Mouse (Mus musculus): ENCODE results near the gene Alox8. TPM values are rescaled to one million over a fixed set of nuclear protein-coding genes. Genes with fewer than 3 reads are reported as not detected.

Alox8 gene
- polyA plus RNA-seq, 1 experiment from 2014 or later, result 1.7 TPM

DNA sequence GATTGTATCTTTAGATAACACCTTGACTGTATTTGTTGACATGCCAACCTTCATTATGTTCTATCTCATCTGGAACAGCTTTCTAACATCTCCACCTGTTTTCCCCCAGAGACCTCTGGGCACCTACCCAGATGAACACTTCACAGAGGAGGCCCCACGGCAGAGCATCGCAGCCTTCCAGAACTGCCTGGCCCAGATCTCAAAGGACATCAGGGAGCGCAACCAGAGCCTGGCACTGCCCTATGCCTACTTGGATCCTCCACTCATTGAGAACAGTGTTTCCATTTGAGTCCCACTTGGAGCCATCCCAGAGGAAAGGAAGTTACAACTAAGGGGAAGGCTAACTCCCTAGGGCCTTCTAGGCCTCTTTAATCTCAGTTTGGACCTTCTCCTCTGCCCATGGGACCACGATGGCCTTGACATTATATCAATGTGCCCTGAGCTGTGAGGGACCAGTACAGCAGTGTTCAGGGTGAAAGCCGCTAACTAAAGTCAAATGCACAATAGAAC, 49.1 kb downstream of the Alox8 start:
- ATAC-seq (replicated peaks; ENCODE audit: extremely low read depth, insufficient read depth, low FRiP score), result no peak
- H3K9ac ChIP-seq (ENCODE audit: low read length), result no peak overlapping the region
- H3K4me3 ChIP-seq (ENCODE audit: low read length), result no peak overlapping the region
- H3K36me3 ChIP-seq (ENCODE audit: control insufficient read depth, insufficient read depth), result no peaks in the 10 kb centered on the region
- H3K4me2 ChIP-seq (ENCODE audit: low read depth, low read length), result no peak overlapping the region
- H3K9me3 ChIP-seq (replicated peaks; ENCODE audit: control insufficient read depth, low read length), result no peaks in the 10 kb centered on the region
- no peaks in the 10 kb centered on the region for H3K27me3 ChIP-seq (ENCODE audit: control insufficient read depth, insufficient read depth, low read length)
- no peak overlapping the region for H3K27ac ChIP-seq (ENCODE audit: low read length)
- 89% methylated on average over 5 of the region's 5 CpGs for WGBS
- H3K4me1 ChIP-seq (ENCODE audit: control insufficient read depth, insufficient read depth, low read length), result no peaks in the 10 kb centered on the region

DNA sequence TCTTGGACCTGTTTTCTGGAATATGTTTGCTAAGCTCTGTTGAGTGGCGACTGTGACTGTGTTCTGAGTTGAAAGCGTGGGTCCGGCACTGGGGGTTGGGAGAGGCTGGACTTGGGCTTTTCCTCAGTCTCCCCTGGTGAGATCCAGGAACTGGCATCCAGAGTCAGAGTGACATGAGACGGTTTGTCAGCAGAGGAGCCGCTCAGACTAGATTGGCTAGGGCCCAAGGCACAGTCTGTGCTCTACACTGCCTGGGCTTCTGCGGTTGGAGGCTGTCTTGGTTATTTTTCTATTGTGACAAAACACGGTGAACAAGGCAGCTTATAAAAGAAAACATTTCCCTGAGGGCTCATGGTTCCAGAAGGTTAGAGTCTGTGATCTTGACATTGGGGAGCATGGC, 50.1 kb downstream of the Alox8 start:
- ATAC-seq (replicated peaks; ENCODE audit: extremely low read depth, insufficient read depth, low FRiP score), result no peak
- Histone ChIP-seq H3K36me3 (ENCODE audit: control insufficient read depth, insufficient read depth) (no peaks in the 10 kb centered on the region), H3K9ac (ENCODE audit: low read length) (no peak overlapping the region), H3K27me3 (ENCODE audit: control insufficient read depth, insufficient read depth, low read length) (no peaks in the 10 kb centered on the region), H3K27ac (ENCODE audit: low read length) (no peak overlapping the region), H3K4me1 (ENCODE audit: control insufficient read depth, insufficient read depth, low read length) (no peaks in the 10 kb centered on the region), H3K4me2 (ENCODE audit: low read depth, low read length) (no peak overlapping the region), H3K9me3 (replicated peaks; ENCODE audit: control insufficient read depth, low read length) (no peaks in the 10 kb centered on the region), H3K4me3 (ENCODE audit: low read length) (no peak overlapping the region)
- WGBS, result 58% methylated on average over 7 of the region's 7 CpGs

- no peaks in the 10 kb centered on the region for H3K9me3 ChIP-seq (replicated peaks; ENCODE audit: control insufficient read depth, low read length)
- no peak overlapping the region for H3K4me3 ChIP-seq (ENCODE audit: low read length)
- ATAC-seq (replicated peaks; ENCODE audit: extremely low read depth, insufficient read depth, low FRiP score), result no peak
- no peaks in the 10 kb centered on the region for H3K27me3 ChIP-seq (ENCODE audit: control insufficient read depth, insufficient read depth, low read length)
- WGBS, result 90% methylated on average over 6 of the region's 6 CpGs
- no peak overlapping the region for H3K4me2 ChIP-seq (ENCODE audit: low read depth, low read length)
- H3K9ac ChIP-seq (ENCODE audit: low read length), result no peak overlapping the region
- H3K4me1 ChIP-seq (ENCODE audit: control insufficient read depth, insufficient read depth, low read length), result peaks cover 4% of the 10 kb centered on the region; the same call in 1 of the 2 replicates
- H3K36me3 ChIP-seq (ENCODE audit: control insufficient read depth, insufficient read depth), result no peaks in the 10 kb centered on the region
- no peak overlapping the region for H3K27ac ChIP-seq (ENCODE audit: low read length)
Measured at GRCm38 (mm10) chr11:69135361-69135760, 62.3 kb downstream of the Alox8 start.

GRCm38 (mm10) chr11:69134622-69134968, 63.0 kb downstream of the Alox8 start:
- Histone ChIP-seq H3K27me3 (ENCODE audit: control insufficient read depth, insufficient read depth, low read length) (no peaks in the 10 kb centered on the region), H3K27ac (ENCODE audit: low read length) (no peak overlapping the region), H3K4me1 (ENCODE audit: control insufficient read depth, insufficient read depth, low read length) (peaks cover 4% of the 10 kb centered on the region; the same call in 1 of the 2 replicates), H3K36me3 (ENCODE audit: control insufficient read depth, insufficient read depth) (no peaks in the 10 kb centered on the region), H3K4me2 (ENCODE audit: low read depth, low read length) (peak overlapping the region; percentile 79), H3K4me3 (ENCODE audit: low read length) (peak overlapping the region; percentile 44), H3K9ac (ENCODE audit: low read length) (peak overlapping the region; percentile 18), H3K9me3 (replicated peaks; ENCODE audit: control insufficient read depth, low read length) (no peaks in the 10 kb centered on the region)
- WGBS, result 41% methylated on average over 8 of the region's 8 CpGs
- peak; percentile 14; the same call in 1 of the 2 replicates for ATAC-seq (replicated peaks; ENCODE audit: extremely low read depth, insufficient read depth, low FRiP score)

Other genes starting within 250 kb of the Alox8 start
- 13.1 and 15.4 TPM in 2 replicates for gene Arhgef15, start 240.4 kb downstream of the Alox8 start, polyA plus RNA-seq (2015; fragmentation: Nextera tagmentation; extraction: Ambion mirVana)
- gene Slc25a35, start 229.7 kb downstream of the Alox8 start, polyA plus RNA-seq (2015; fragmentation: Nextera tagmentation; extraction: Ambion mirVana), result 1.7 and 2.2 TPM in 2 replicates
- gene Rangrf, start 222.7 kb downstream of the Alox8 start, polyA plus RNA-seq (2015; fragmentation: Nextera tagmentation; extraction: Ambion mirVana), result 79.2 and 84.3 TPM in 2 replicates
- 16.7 and 19.2 TPM in 2 replicates for gene Pfas, start 189.4 kb downstream of the Alox8 start, polyA plus RNA-seq (2015; fragmentation: Nextera tagmentation; extraction: Ambion mirVana)
- 44.4 and 49.5 TPM in 2 replicates for gene Ctc1, start 181.9 kb downstream of the Alox8 start, polyA plus RNA-seq (2015; fragmentation: Nextera tagmentation; extraction: Ambion mirVana)
- gene Aurkb, start 152.2 kb downstream of the Alox8 start, polyA plus RNA-seq (2015; fragmentation: Nextera tagmentation; extraction: Ambion mirVana), result 85.7 and 95.3 TPM in 2 replicates
- gene Borcs6, start 138.1 kb downstream of the Alox8 start, polyA plus RNA-seq (2015; fragmentation: Nextera tagmentation; extraction: Ambion mirVana), result 11.2 and 12.0 TPM in 2 replicates
- gene Tmem107, start 127.0 kb downstream of the Alox8 start, polyA plus RNA-seq (2015; fragmentation: Nextera tagmentation; extraction: Ambion mirVana), result 43.3 and 46.5 TPM in 2 replicates
- gene Vamp2, start 109.4 kb downstream of the Alox8 start, polyA plus RNA-seq (2015; fragmentation: Nextera tagmentation; extraction: Ambion mirVana), result 84.1 and 91.1 TPM in 2 replicates
- gene Per1, start 102.6 kb downstream of the Alox8 start, polyA plus RNA-seq (2015; fragmentation: Nextera tagmentation; extraction: Ambion mirVana), result 19.6 and 21.9 TPM in 2 replicates
- gene Hes7, start 77.4 kb downstream of the Alox8 start, polyA plus RNA-seq (2015; fragmentation: Nextera tagmentation; extraction: Ambion mirVana), result 0.50 TPM in 2 replicates
- 0.41 and 0.72 TPM in 2 replicates for gene 9130213A22Rik, start 75.3 kb downstream of the Alox8 start, polyA plus RNA-seq (2015; fragmentation: Nextera tagmentation; extraction: Ambion mirVana)
- gene Aloxe3, start 71.9 kb downstream of the Alox8 start, polyA plus RNA-seq (2015; fragmentation: Nextera tagmentation; extraction: Ambion mirVana), result 0.08 and 0.26 TPM in 2 replicates
- not detected in 2 replicates for gene Alox12b, start 40.9 kb downstream of the Alox8 start, polyA plus RNA-seq (2015; fragmentation: Nextera tagmentation; extraction: Ambion mirVana)
- gene Gucy2e, start 39.2 kb upstream of the Alox8 start, polyA plus RNA-seq (2015; fragmentation: Nextera tagmentation; extraction: Ambion mirVana), result 0.05 and 0.10 TPM in 2 replicates
- 16.1 and 16.2 TPM in 2 replicates for gene Cntrob, start 125.9 kb upstream of the Alox8 start, polyA plus RNA-seq (2015; fragmentation: Nextera tagmentation; extraction: Ambion mirVana)
- gene Trappc1, start 126.1 kb upstream of the Alox8 start, polyA plus RNA-seq (2015; fragmentation: Nextera tagmentation; extraction: Ambion mirVana), result 176 and 179 TPM in 2 replicates
- 0.79 and 1.2 TPM in 2 replicates for gene Kcnab3, start 128.4 kb upstream of the Alox8 start, polyA plus RNA-seq (2015; fragmentation: Nextera tagmentation; extraction: Ambion mirVana)
- gene Rnf227, start 142.6 kb upstream of the Alox8 start, polyA plus RNA-seq (2015; fragmentation: Nextera tagmentation; extraction: Ambion mirVana), result 6.5 TPM in 2 replicates
- 13.3 and 19.8 TPM in 2 replicates for gene Chd3, start 171.6 kb upstream of the Alox8 start, polyA plus RNA-seq (2015; fragmentation: Nextera tagmentation; extraction: Ambion mirVana)
- gene Naa38, start 197.6 kb upstream of the Alox8 start, polyA plus RNA-seq (2015; fragmentation: Nextera tagmentation; extraction: Ambion mirVana), result 134 and 135 TPM in 2 replicates
- 25.4 and 27.6 TPM in 2 replicates for gene Cyb5d1, start 197.8 kb upstream of the Alox8 start, polyA plus RNA-seq (2015; fragmentation: Nextera tagmentation; extraction: Ambion mirVana)
- 39.6 and 45.2 TPM in 2 replicates for gene Tmem88, start 200.4 kb upstream of the Alox8 start, polyA plus RNA-seq (2015; fragmentation: Nextera tagmentation; extraction: Ambion mirVana)
- 17.3 and 18.2 TPM in 2 replicates for gene Kdm6b, start 215.8 kb upstream of the Alox8 start, polyA plus RNA-seq (2015; fragmentation: Nextera tagmentation; extraction: Ambion mirVana)